Mouse (Mus musculus): ENCODE measurements around the gene Bcl11b. TPM values are rescaled to one million over a fixed set of nuclear protein-coding genes. Genes with fewer than 3 reads are reported as not detected.

Gene Bcl11b
- 19.7 and 37.3 TPM in 2 replicates for polyA plus RNA-seq (2012; rRNA removed)

- WGBS, result 1% methylated on average over 19 of the region's 19 CpGs
- DNase-seq (ENCODE audit: low read depth in 1 of 2, low spot score in 2 of 2), result no peak
- Histone ChIP-seq H3K27me3 (ENCODE audit: control insufficient read depth, insufficient read depth, low read length) (peaks cover 16% of the 10 kb centered on the region), H3K36me3 (ENCODE audit: control insufficient read depth, insufficient read depth, low read length) (no peaks in the 10 kb centered on the region), H3K27ac (ENCODE audit: insufficient read depth, low read length) (peak within 1 kb of the TSS; percentile 93), H3K4me1 (ENCODE audit: control insufficient read depth, insufficient read depth, insufficient read length) (no peaks in the 10 kb centered on the region), H3K4me3 (ENCODE audit: extremely low read depth, insufficient read depth, insufficient read length) (peak within 1 kb of the TSS; percentile 59)
- no peak for TF ChIP-seq CTCF (IDR thresholded peaks at IDR 0.05; ENCODE audit: extremely low read depth, insufficient read depth, insufficient read length, insufficient replicate concordance)
- TF ChIP-seq POLR2A (IDR thresholded peaks at IDR 0.05; ENCODE audit: low read depth, low read length), result no peak
These were observed at the start of gene Bcl11b for GRCm38 (mm10) chr12:108003483-108003882. Gene Bcl11b, minus strand, starts transcription at chr12:108003602.

GRCm38 (mm10) chr12:108050996-108051395 is 47.6 kb upstream of the Bcl11b start:
- TF ChIP-seq CTCF (IDR thresholded peaks at IDR 0.05; ENCODE audit: extremely low read depth, insufficient read depth, insufficient read length, insufficient replicate concordance) (no peak), POLR2A (IDR thresholded peaks at IDR 0.05; ENCODE audit: low read depth, low read length) (no peak)
- no peak for DNase-seq (ENCODE audit: low read depth in 1 of 2, low spot score in 2 of 2)
- Histone ChIP-seq H3K27ac (ENCODE audit: insufficient read depth, low read length) (no peak overlapping the region), H3K27me3 (ENCODE audit: control insufficient read depth, insufficient read depth, low read length) (no peaks in the 10 kb centered on the region), H3K36me3 (ENCODE audit: control insufficient read depth, insufficient read depth, low read length) (no peaks in the 10 kb centered on the region), H3K4me1 (ENCODE audit: control insufficient read depth, insufficient read depth, insufficient read length) (no peaks in the 10 kb centered on the region), H3K4me3 (ENCODE audit: extremely low read depth, insufficient read depth, insufficient read length) (no peak overlapping the region)
- WGBS, result 86% methylated on average over 7 of the region's 7 CpGs

- no peaks in the 10 kb centered on the region for H3K36me3 ChIP-seq (ENCODE audit: control insufficient read depth, insufficient read depth, low read length)
- H3K4me1 ChIP-seq (ENCODE audit: control insufficient read depth, insufficient read depth, insufficient read length), result no peaks in the 10 kb centered on the region
- H3K27me3 ChIP-seq (ENCODE audit: control insufficient read depth, insufficient read depth, low read length), result no peaks in the 10 kb centered on the region
- 69% methylated on average over 13 of the region's 13 CpGs for WGBS
- H3K27ac ChIP-seq (ENCODE audit: insufficient read depth, low read length), result no peak overlapping the region
- no peak overlapping the region for H3K4me3 ChIP-seq (ENCODE audit: extremely low read depth, insufficient read depth, insufficient read length)
- DNase-seq (ENCODE audit: low read depth in 1 of 2, low spot score in 2 of 2), result no peak
- TF ChIP-seq CTCF (IDR thresholded peaks at IDR 0.05; ENCODE audit: extremely low read depth, insufficient read depth, insufficient read length, insufficient replicate concordance), result no peak
- no peak for TF ChIP-seq POLR2A (IDR thresholded peaks at IDR 0.05; ENCODE audit: low read depth, low read length)
These were observed 46.2 kb upstream of the Bcl11b start for GRCm38 (mm10) chr12:108049625-108050024.

DNA sequence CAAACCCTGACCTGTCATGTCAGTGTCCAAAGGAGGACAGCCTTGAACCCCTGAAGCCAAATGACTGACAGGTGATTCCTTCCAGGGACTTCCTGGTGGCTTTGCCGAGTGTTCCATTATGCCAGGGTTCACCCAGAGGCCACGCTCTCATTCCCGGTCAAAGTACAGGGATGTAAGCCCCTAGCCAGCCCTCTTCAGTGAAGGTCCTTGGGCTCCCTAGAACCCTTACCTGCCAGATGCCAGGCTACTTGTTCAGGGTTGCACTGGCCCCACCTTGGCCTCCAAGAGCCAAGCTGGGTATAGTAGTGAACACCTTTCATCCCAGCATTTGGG is 38.8 kb upstream of the Bcl11b start:
- no peak overlapping the region for H3K27ac ChIP-seq (ENCODE audit: insufficient read depth, low read length)
- H3K4me3 ChIP-seq (ENCODE audit: extremely low read depth, insufficient read depth, insufficient read length), result no peak overlapping the region
- TF ChIP-seq POLR2A (IDR thresholded peaks at IDR 0.05; ENCODE audit: low read depth, low read length) (no peak), CTCF (IDR thresholded peaks at IDR 0.05; ENCODE audit: extremely low read depth, insufficient read depth, insufficient read length, insufficient replicate concordance) (no peak)
- H3K36me3 ChIP-seq (ENCODE audit: control insufficient read depth, insufficient read depth, low read length), result no peaks in the 10 kb centered on the region
- WGBS, result 82% methylated on average over 3 of the region's 3 CpGs
- no peaks in the 10 kb centered on the region for H3K4me1 ChIP-seq (ENCODE audit: control insufficient read depth, insufficient read depth, insufficient read length)
- no peak for DNase-seq (ENCODE audit: low read depth in 1 of 2, low spot score in 2 of 2)
- no peaks in the 10 kb centered on the region for H3K27me3 ChIP-seq (ENCODE audit: control insufficient read depth, insufficient read depth, low read length)

GRCm38 (mm10) chr12:108041571-108042238 is 38.3 kb upstream of the Bcl11b start:
- no peak overlapping the region for H3K4me3 ChIP-seq (ENCODE audit: extremely low read depth, insufficient read depth, insufficient read length)
- no peaks in the 10 kb centered on the region for H3K4me1 ChIP-seq (ENCODE audit: control insufficient read depth, insufficient read depth, insufficient read length)
- no peaks in the 10 kb centered on the region for H3K36me3 ChIP-seq (ENCODE audit: control insufficient read depth, insufficient read depth, low read length)
- DNase-seq (ENCODE audit: low read depth in 1 of 2, low spot score in 2 of 2), result peak; percentile 9 to 40
- peak; percentile 16; the same call in 1 of the 2 replicates for TF ChIP-seq CTCF (IDR thresholded peaks at IDR 0.05; ENCODE audit: extremely low read depth, insufficient read depth, insufficient read length, insufficient replicate concordance)
- no peak for TF ChIP-seq POLR2A (IDR thresholded peaks at IDR 0.05; ENCODE audit: low read depth, low read length)
- WGBS, result 39% methylated on average over 12 of the region's 12 CpGs
- H3K27ac ChIP-seq (ENCODE audit: insufficient read depth, low read length), result no peak overlapping the region
- H3K27me3 ChIP-seq (ENCODE audit: control insufficient read depth, insufficient read depth, low read length), result no peaks in the 10 kb centered on the region

DNA sequence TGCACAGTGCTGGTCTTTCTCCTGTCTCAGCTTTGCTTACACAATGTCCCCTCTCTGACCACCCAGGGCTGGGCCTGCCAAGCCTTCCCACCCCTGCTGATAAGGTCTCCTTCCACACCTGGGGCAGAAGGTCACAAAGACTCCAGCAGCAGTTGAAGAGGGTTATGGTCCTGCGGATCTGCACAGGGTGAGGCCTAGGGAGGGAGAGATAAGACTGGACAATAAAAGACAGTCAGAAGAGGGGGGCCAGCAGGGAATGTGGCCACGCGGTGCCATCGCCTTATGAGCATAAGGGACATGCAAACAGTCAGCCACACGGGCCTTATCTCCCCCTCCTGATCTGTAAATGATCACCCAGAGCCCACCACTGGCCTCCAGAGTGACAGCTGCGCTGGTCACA is 34.0 kb upstream of the Bcl11b start:
- no peak overlapping the region for H3K4me3 ChIP-seq (ENCODE audit: extremely low read depth, insufficient read depth, insufficient read length)
- no peaks in the 10 kb centered on the region for H3K27me3 ChIP-seq (ENCODE audit: control insufficient read depth, insufficient read depth, low read length)
- WGBS, result 76% methylated on average over 6 of the region's 6 CpGs
- DNase-seq (ENCODE audit: low read depth in 1 of 2, low spot score in 2 of 2), result no peak
- no peak overlapping the region for H3K27ac ChIP-seq (ENCODE audit: insufficient read depth, low read length)
- no peaks in the 10 kb centered on the region for H3K4me1 ChIP-seq (ENCODE audit: control insufficient read depth, insufficient read depth, insufficient read length)
- TF ChIP-seq CTCF (IDR thresholded peaks at IDR 0.05; ENCODE audit: extremely low read depth, insufficient read depth, insufficient read length, insufficient replicate concordance), result no peak
- no peak for TF ChIP-seq POLR2A (IDR thresholded peaks at IDR 0.05; ENCODE audit: low read depth, low read length)
- no peaks in the 10 kb centered on the region for H3K36me3 ChIP-seq (ENCODE audit: control insufficient read depth, insufficient read depth, low read length)

DNA sequence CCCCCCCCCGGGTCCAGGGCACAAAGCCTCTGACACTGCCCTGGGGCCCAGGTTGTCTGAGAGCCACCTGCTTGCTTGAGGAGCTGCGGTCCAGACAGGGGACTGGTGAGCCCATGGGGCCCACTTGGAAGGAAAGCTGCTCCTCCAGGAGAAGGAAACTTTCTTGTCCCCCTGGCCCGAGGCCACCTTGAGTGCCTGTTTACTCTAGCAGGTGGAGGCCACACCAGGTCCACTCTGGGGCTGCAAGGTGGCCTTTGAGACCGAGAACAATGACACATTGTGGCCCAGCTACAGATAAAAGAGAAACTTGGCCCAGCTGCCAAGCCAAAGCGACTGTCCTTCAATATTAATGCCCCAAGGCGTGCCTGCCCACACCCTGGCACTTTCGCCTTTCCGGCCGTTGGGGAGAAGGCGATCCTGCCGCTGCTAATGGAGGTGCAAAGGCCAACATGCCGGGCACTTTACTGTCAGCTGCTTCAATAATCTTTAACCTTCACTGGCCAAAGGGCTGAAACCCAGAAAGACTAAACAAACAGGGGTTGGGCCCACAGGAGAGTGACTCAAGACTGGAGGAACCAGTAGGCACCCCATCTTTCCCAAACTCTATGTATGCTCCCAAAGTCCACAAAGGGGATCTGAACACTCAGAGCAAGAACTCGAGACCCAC is 32.1 kb upstream of the Bcl11b start:
- no peaks in the 10 kb centered on the region for H3K36me3 ChIP-seq (ENCODE audit: control insufficient read depth, insufficient read depth, low read length)
- no peaks in the 10 kb centered on the region for H3K27me3 ChIP-seq (ENCODE audit: control insufficient read depth, insufficient read depth, low read length)
- 87% methylated on average over 13 of the region's 13 CpGs for WGBS
- TF ChIP-seq CTCF (IDR thresholded peaks at IDR 0.05; ENCODE audit: extremely low read depth, insufficient read depth, insufficient read length, insufficient replicate concordance) (no peak), POLR2A (IDR thresholded peaks at IDR 0.05; ENCODE audit: low read depth, low read length) (no peak)
- H3K4me3 ChIP-seq (ENCODE audit: extremely low read depth, insufficient read depth, insufficient read length), result no peak overlapping the region
- no peak overlapping the region for H3K27ac ChIP-seq (ENCODE audit: insufficient read depth, low read length)
- no peak for DNase-seq (ENCODE audit: low read depth in 1 of 2, low spot score in 2 of 2)
- no peaks in the 10 kb centered on the region for H3K4me1 ChIP-seq (ENCODE audit: control insufficient read depth, insufficient read depth, insufficient read length)

Data from spleen, adult 2 months (tissue).